Mouse (Mus musculus): ENCODE results near the gene Tmem45a2.

Gene Tmem45a2

GRCm38 (mm10) chr16:57071132-57071639 is at the start of gene Tmem45a2:
Gene Tmem45a2, minus strand, starts transcription at chr16:57071372.
- H3K27me3 ChIP-seq (ENCODE audit: insufficient read depth, low read length) = no peaks in the 10 kb centered on the region
- no peaks in the 10 kb centered on the region for H3K36me3 ChIP-seq (ENCODE audit: insufficient read depth, low read length)
- no peaks in the 10 kb centered on the region for H3K4me1 ChIP-seq (replicated peaks; ENCODE audit: low read depth, low read length)
- TF ChIP-seq POU5F1 (IDR thresholded peaks at IDR 0.05; ENCODE audit: borderline replicate concordance, low read length) (no peak), NANOG (IDR thresholded peaks at IDR 0.05; ENCODE audit: borderline replicate concordance, low read length) (no peak), CTCF (conservative IDR thresholded peaks at IDR 0.05; ENCODE audit: low read length) (no peak)
- H3K4me3 ChIP-seq (replicated peaks; ENCODE audit: low read length) = no peak within 1 kb of the TSS
- H3K9me3 ChIP-seq (ENCODE audit: low read length) = no peaks in the 10 kb centered on the region

GRCm38 (mm10) chr16:57117562-57117961 is 46.4 kb upstream of the Tmem45a2 start:
- Histone ChIP-seq H3K4me1 (replicated peaks; ENCODE audit: low read depth, low read length) (no peaks in the 10 kb centered on the region), H3K27me3 (ENCODE audit: insufficient read depth, low read length) (0 out of 2 replicates have a peak, but pooled peaks cover 3% of the 10 kb centered on the region), H3K4me3 (replicated peaks; ENCODE audit: low read length) (no peak overlapping the region), H3K36me3 (ENCODE audit: insufficient read depth, low read length) (no peaks in the 10 kb centered on the region), H3K9me3 (ENCODE audit: low read length) (no peaks in the 10 kb centered on the region)
- TF ChIP-seq POU5F1 (IDR thresholded peaks at IDR 0.05; ENCODE audit: borderline replicate concordance, low read length) (no peak), NANOG (IDR thresholded peaks at IDR 0.05; ENCODE audit: borderline replicate concordance, low read length) (no peak), CTCF (conservative IDR thresholded peaks at IDR 0.05; ENCODE audit: low read length) (no peak)

GRCm38 (mm10) chr16:57116066-57116465 is 44.9 kb upstream of the Tmem45a2 start:
- no peak overlapping the region for H3K4me3 ChIP-seq (replicated peaks; ENCODE audit: low read length)
- H3K36me3 ChIP-seq (ENCODE audit: insufficient read depth, low read length) = no peaks in the 10 kb centered on the region
- peaks cover 5% of the 10 kb centered on the region; the same call in 1 of the 2 replicates for H3K27me3 ChIP-seq (ENCODE audit: insufficient read depth, low read length)
- TF ChIP-seq NANOG (IDR thresholded peaks at IDR 0.05; ENCODE audit: borderline replicate concordance, low read length) = no peak
- TF ChIP-seq CTCF (conservative IDR thresholded peaks at IDR 0.05; ENCODE audit: low read length) = peak; percentile 24
- TF ChIP-seq POU5F1 (IDR thresholded peaks at IDR 0.05; ENCODE audit: borderline replicate concordance, low read length) = no peak
- no peaks in the 10 kb centered on the region for H3K4me1 ChIP-seq (replicated peaks; ENCODE audit: low read depth, low read length)
- H3K9me3 ChIP-seq (ENCODE audit: low read length) = no peaks in the 10 kb centered on the region

- no peak for TF ChIP-seq NANOG (IDR thresholded peaks at IDR 0.05; ENCODE audit: borderline replicate concordance, low read length)
- Histone ChIP-seq H3K4me3 (replicated peaks; ENCODE audit: low read length) (no peak overlapping the region), H3K9me3 (ENCODE audit: low read length) (no peaks in the 10 kb centered on the region), H3K27me3 (ENCODE audit: insufficient read depth, low read length) (no peaks in the 10 kb centered on the region), H3K4me1 (replicated peaks; ENCODE audit: low read depth, low read length) (no peaks in the 10 kb centered on the region), H3K36me3 (ENCODE audit: insufficient read depth, low read length) (no peaks in the 10 kb centered on the region)
Observed at GRCm38 (mm10) chr16:57106185-57106960, 35.2 kb upstream of the Tmem45a2 start.

- no peak for TF ChIP-seq NANOG (IDR thresholded peaks at IDR 0.05; ENCODE audit: borderline replicate concordance, low read length)
- no peak for TF ChIP-seq CTCF (conservative IDR thresholded peaks at IDR 0.05; ENCODE audit: low read length)
- TF ChIP-seq POU5F1 (IDR thresholded peaks at IDR 0.05; ENCODE audit: borderline replicate concordance, low read length) = no peak
- H3K4me3 ChIP-seq (replicated peaks; ENCODE audit: low read length) = no peak overlapping the region
- H3K9me3 ChIP-seq (ENCODE audit: low read length) = no peaks in the 10 kb centered on the region
- no peaks in the 10 kb centered on the region for H3K4me1 ChIP-seq (replicated peaks; ENCODE audit: low read depth, low read length)
- no peaks in the 10 kb centered on the region for H3K36me3 ChIP-seq (ENCODE audit: insufficient read depth, low read length)
- no peaks in the 10 kb centered on the region for H3K27me3 ChIP-seq (ENCODE audit: insufficient read depth, low read length)
Observed at GRCm38 (mm10) chr16:57101174-57101573, 30.0 kb upstream of the Tmem45a2 start.

GRCm38 (mm10) chr16:57099572-57100237 is 28.5 kb upstream of the Tmem45a2 start:
- TF ChIP-seq CTCF (conservative IDR thresholded peaks at IDR 0.05; ENCODE audit: low read length) (no peak), POU5F1 (IDR thresholded peaks at IDR 0.05; ENCODE audit: borderline replicate concordance, low read length) (no peak), NANOG (IDR thresholded peaks at IDR 0.05; ENCODE audit: borderline replicate concordance, low read length) (no peak)
- no peaks in the 10 kb centered on the region for H3K4me1 ChIP-seq (replicated peaks; ENCODE audit: low read depth, low read length)

GRCm38 (mm10) chr16:57098468-57099144 is 27.4 kb upstream of the Tmem45a2 start:
- Histone ChIP-seq H3K27me3 (ENCODE audit: insufficient read depth, low read length) (no peaks in the 10 kb centered on the region), H3K4me1 (replicated peaks; ENCODE audit: low read depth, low read length) (no peaks in the 10 kb centered on the region), H3K36me3 (ENCODE audit: insufficient read depth, low read length) (no peaks in the 10 kb centered on the region), H3K4me3 (replicated peaks; ENCODE audit: low read length) (no peak overlapping the region), H3K9me3 (ENCODE audit: low read length) (no peaks in the 10 kb centered on the region)
- no peak for TF ChIP-seq POU5F1 (IDR thresholded peaks at IDR 0.05; ENCODE audit: borderline replicate concordance, low read length)

More at GRCm38 (mm10) chr16:57099572-57100237, 28.5 kb upstream of the Tmem45a2 start:
- H3K27me3 ChIP-seq (ENCODE audit: insufficient read depth, low read length) = no peaks in the 10 kb centered on the region
- H3K36me3 ChIP-seq (ENCODE audit: insufficient read depth, low read length) = no peaks in the 10 kb centered on the region
- no peak overlapping the region for H3K4me3 ChIP-seq (replicated peaks; ENCODE audit: low read length)
- no peaks in the 10 kb centered on the region for H3K9me3 ChIP-seq (ENCODE audit: low read length)

GRCm38 (mm10) chr16:57092911-57093605 is 21.9 kb upstream of the Tmem45a2 start:
- H3K4me1 ChIP-seq (replicated peaks; ENCODE audit: low read depth, low read length) = no peaks in the 10 kb centered on the region
- no peaks in the 10 kb centered on the region for H3K27me3 ChIP-seq (ENCODE audit: insufficient read depth, low read length)
- no peak overlapping the region for H3K4me3 ChIP-seq (replicated peaks; ENCODE audit: low read length)
- TF ChIP-seq POU5F1 (IDR thresholded peaks at IDR 0.05; ENCODE audit: borderline replicate concordance, low read length) = no peak
- no peak for TF ChIP-seq CTCF (conservative IDR thresholded peaks at IDR 0.05; ENCODE audit: low read length)
- no peak for TF ChIP-seq NANOG (IDR thresholded peaks at IDR 0.05; ENCODE audit: borderline replicate concordance, low read length)
- H3K36me3 ChIP-seq (ENCODE audit: insufficient read depth, low read length) = no peaks in the 10 kb centered on the region
- H3K9me3 ChIP-seq (ENCODE audit: low read length) = no peaks in the 10 kb centered on the region

Data from E14TG2a.4 (cell line).